Mouse (Mus musculus): ENCODE results near the gene Trpv4.

Trpv4 gene

GRCm38 (mm10) chr5:114658255-114658654 is at the start of gene Trpv4:
Trpv4 (minus strand) TSS chr5:114658421.
- in situ Hi-C loops (cut with MboI), result no loop called here

- in situ Hi-C loops (cut with MboI), result no loop called here
Observed at GRCm38 (mm10) chr5:114707265-114708068, 49.2 kb upstream of the Trpv4 start, which contains the start of gene Tchp. Tchp (plus strand) TSS chr5:114707760.

- in situ Hi-C loops (cut with MboI), result no loop called here
Observed at GRCm38 (mm10) chr5:114702403-114703392, 44.5 kb upstream of the Trpv4 start.

- in situ Hi-C loops (cut with MboI), result no loop called here
Observed at GRCm38 (mm10) chr5:114699015-114699414, 40.8 kb upstream of the Trpv4 start.

- in situ Hi-C loops (cut with MboI), result no loop called here
Observed at GRCm38 (mm10) chr5:114698044-114698746, 40.0 kb upstream of the Trpv4 start.

- in situ Hi-C loops (cut with MboI), result no loop called here
Observed at GRCm38 (mm10) chr5:114696939-114697338, 38.7 kb upstream of the Trpv4 start.

- in situ Hi-C loops (cut with MboI), result no loop called here
Observed at GRCm38 (mm10) chr5:114695775-114696174, 37.6 kb upstream of the Trpv4 start.

- in situ Hi-C loops (cut with MboI), result no loop called here
Observed at GRCm38 (mm10) chr5:114690633-114691567, 32.7 kb upstream of the Trpv4 start, which contains the start of gene Gltp. Gltp (minus strand) TSS chr5:114690984.

GRCm38 (mm10) chr5:114689700-114690366 is 31.6 kb upstream of the Trpv4 start:
- in situ Hi-C loops (cut with MboI), result no loop called here

- in situ Hi-C loops (cut with MboI), result no loop called here
Observed at GRCm38 (mm10) chr5:114688703-114689102, 30.5 kb upstream of the Trpv4 start.

GRCm38 (mm10) chr5:114687901-114688300 is 29.7 kb upstream of the Trpv4 start:
- in situ Hi-C loops (cut with MboI), result no loop called here

GRCm38 (mm10) chr5:114686726-114687210 is 28.5 kb upstream of the Trpv4 start:
- in situ Hi-C loops (cut with MboI), result no loop called here

- in situ Hi-C loops (cut with MboI), result no loop called here
Observed at GRCm38 (mm10) chr5:114685986-114686385, 27.8 kb upstream of the Trpv4 start.

GRCm38 (mm10) chr5:114681717-114682116 is 23.5 kb upstream of the Trpv4 start:
- in situ Hi-C loops (cut with MboI), result no loop called here

GRCm38 (mm10) chr5:114680676-114681285 is 22.6 kb upstream of the Trpv4 start:
- in situ Hi-C loops (cut with MboI), result no loop called here

- in situ Hi-C loops (cut with MboI), result no loop called here
Observed at GRCm38 (mm10) chr5:114679841-114680591, 21.8 kb upstream of the Trpv4 start.

GRCm38 (mm10) chr5:114674594-114674993 is 16.4 kb upstream of the Trpv4 start:
- in situ Hi-C loops (cut with MboI), result no loop called here

GRCm38 (mm10) chr5:114673114-114673513 is 14.9 kb upstream of the Trpv4 start:
- in situ Hi-C loops (cut with MboI), result no loop called here

- in situ Hi-C loops (cut with MboI), result no loop called here
Observed at GRCm38 (mm10) chr5:114669014-114669413, 10.8 kb upstream of the Trpv4 start.

All from mature B cell (primary cell).